Mouse (Mus musculus): ENCODE measurements at regions not wholly inside any gene's neighbourhood (a gene's known extent, or its start where the extent isn't known, plus 50 kb on each side); places are given as distances from the start of the nearest gene placed in this dataset.
"Not testable (repeated sequence)": the region's sequence is repeated elsewhere in the genome, so short reads cannot be mapped to it uniquely, and the experiment has no call there.

DNA sequence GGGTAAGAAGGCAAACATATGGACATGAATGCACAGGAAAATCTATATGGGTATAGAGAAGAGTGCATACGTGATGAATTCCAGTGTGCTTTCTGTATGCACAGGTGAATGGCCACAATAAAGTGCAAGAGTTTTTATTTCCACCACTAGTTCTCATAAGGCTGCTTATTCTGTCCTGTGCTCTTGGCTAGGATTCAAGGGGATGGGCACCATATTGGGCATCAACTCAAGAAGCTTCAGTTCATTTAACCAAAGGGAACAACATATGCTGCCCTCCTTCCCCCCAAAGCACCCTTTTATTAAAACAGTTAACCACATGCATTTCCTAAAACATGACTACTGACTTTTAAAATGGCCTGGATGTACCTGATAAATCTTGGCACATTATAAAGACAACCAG, 356.2 kb downstream of the Fut8 start:
- DNase-seq = no peak

DNA sequence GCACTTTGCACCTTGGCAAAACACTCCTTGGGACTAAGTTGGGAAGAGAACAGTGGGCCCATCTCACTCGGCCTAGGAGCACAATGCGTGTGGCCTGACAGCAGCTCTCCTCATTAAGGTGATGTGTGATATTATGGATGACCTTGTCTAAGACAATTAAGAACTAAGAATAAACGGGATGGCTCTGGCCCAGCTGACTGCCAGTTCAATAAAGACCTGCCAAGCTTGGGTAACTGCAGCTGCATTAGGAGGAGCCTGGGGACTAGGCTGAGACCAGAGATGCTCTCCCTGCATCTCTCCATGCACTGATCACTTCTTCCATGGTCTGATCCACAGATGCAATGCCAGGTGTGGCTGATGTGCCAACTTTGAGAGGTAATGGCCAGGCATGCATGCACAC, 356.7 kb downstream of the Fut8 start:
- DNase-seq = no peak

DNA sequence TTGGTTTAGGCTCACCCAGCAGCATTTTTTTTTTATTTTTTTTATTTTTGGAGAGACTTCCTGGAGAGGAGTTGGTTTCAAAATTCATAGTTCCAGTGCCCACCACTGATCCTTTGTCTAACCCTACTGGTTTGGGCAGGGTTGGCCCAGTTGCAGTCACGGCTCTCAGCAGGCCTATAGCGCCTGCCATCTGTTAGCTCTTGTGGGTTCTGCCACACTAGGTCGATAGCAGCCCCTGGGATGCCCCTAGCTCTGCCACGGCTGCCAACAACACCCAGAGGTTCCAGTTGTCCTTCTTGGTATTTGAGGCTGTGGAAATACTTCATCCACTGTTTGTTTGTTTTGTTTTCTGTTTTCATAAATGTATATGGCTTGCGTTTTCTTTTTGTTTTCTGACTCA, 357.9 kb downstream of the Fut8 start:
- no peak for DNase-seq

DNA sequence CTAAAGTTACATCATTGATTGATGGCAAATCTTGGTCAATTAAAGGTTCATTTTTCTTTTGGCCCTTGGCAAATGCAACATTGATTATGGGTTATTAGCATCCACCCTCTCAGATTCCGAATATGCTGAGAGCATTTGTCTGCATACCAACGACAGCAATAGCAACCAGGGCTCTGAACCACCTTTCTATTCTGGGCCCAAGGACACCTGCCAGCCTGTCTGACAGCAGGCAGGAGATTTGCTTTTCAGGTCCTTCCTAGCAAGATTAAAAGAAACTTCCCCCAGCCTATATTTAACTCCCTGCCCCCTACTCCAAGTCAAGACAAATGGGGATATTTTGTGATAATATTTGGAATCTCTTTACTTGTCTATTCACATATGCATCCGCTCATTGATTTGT, 358.8 kb downstream of the Fut8 start:
- DNase-seq = no peak

DNA sequence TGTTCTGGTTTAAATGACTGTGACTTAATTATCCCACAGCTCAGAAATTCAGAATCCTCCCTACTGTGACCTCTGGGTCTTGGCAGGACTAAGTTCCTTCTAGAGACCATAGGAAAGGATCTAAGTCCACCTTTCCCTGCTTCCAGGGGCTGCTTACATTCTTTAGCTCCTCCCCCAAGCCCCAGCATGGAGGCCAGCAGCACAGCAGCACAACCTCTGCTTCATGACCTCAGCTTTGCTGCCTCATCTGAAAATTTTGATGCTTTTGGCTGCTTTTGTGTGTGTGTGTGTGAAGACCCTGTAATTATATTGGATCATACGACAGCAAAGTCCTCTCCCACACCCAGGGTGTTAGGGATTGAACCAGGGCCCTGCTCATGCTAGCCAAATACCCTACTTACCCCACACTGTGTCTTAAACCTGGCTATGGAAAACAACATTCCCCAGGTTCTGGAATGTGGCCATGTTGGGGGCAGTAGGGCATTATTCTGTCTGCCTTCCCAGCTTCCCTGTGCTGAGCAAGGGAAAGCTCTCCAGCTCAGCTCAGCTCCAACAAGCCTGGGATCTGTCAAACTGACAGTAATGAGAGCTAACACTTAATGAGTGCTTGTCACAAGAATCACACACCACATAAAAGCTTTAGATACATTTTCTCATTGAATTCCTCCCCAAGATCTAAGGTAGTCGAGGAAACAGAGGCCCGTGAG, 359.9 kb downstream of the Fut8 start:
- peak; percentile 59 to 70 for DNase-seq

DNA sequence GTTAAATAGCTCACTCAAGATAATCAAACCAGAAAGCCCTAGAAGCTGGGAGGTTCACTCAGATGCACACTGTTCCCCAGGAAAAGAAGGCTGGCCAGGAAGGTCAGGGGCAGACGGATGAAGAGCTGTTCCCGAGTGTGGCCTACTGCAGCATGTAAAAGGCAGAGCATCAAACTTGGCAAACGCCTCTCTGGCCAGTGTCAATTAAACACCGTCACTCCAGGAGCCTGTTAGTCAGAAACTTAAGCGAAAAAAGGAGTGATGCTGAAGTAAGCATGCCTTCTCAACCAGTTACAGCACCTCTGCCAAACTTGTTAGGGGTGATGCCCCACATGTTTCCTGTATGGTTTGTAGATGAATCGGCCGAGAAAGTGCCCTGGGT, 360.4 kb downstream of the Fut8 start:
- peak; percentile 6 to 33 for DNase-seq

DNA sequence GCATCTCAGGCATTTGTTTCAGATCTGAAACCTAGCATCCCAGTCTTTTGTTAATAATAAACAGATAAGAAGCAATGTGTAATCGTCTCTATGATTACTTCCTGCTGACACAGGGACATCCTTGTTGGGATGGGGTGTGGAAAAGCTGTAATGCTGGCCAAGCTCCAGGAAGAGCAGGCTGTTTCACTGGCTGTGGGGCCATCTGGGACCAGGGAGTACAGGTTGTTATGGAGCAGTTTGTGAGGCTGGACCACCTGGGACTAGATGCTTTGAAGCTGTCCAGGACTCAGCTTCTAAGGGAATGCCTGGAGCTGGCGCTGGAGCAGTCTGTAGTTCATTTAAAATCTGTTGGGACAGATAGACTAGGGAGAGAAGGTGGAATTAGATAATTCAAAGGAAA, 361.5 kb downstream of the Fut8 start:
- DNase-seq = peak; percentile 11 to 29

DNA sequence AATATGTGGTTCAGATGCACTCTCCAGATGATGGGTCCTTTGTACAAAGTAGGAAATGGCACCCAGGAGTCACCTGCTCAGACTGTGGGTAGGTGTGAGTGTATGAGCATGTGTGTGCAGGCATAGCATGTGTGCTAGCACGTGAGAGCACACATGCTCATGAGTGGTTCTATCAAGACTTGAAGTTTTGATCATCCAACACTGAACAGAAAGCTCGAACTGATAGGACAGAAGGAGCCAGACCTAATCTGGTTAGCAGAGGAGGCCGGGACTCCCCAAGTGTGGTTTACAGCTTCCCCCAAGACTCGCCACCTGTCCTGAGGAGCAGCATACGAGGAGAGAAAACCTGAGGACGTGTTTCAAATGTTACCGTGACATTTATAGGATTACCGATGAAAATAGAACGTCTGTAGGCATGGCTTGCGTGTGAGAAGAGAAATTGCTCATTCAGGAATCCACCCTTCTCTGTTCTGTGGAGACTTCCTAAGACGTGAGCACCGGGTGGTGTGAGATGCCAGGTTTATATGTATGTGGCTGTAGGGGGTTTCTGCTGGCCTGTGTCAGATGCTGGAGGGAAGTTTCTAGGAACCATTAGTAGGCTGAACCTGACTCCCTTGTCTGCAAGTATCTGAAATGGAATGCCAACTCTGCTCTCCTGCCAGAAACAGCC, 366.0 kb downstream of the Fut8 start:
- no peak for DNase-seq

DNA sequence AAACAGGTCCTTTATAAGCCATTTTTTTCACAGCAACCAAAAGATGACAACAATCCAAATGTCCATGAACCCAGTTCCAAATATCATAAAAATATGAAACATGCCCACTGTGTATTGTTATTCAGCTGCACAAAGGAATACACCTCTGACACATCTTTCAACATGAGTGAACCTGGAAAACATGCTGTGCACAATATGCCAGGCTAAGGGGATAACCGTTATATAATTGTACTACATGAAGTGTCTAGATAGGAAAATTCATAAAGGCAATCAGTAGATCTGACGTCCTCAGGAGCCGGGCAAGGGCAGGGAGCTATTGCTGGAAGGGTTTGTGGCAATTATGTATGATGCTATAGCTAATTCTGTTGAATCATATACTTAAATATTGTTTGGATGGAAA, 379.6 kb downstream of the Fut8 start:
- DNase-seq = no peak

DNA sequence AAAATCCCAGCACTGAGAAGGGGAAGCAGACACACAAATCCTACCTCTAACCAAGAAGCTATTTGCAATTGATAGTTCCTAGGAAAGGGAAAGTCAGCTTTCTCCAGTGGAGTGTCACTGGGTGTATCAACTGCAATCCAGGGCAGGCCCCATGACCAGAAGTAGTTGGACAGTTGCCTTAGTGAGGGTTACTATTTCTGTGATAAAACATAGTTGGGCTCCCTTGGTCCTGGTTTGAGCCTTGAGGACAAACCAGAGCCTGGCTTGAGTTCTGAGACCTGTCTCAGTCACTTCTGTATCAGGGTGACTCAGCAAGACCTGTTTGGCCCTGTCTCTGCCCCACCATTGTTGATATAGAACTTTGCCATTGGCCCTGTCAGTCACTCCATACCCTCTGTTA, 384.3 kb downstream of the Fut8 start:
- DNase-seq = no peak

DNA sequence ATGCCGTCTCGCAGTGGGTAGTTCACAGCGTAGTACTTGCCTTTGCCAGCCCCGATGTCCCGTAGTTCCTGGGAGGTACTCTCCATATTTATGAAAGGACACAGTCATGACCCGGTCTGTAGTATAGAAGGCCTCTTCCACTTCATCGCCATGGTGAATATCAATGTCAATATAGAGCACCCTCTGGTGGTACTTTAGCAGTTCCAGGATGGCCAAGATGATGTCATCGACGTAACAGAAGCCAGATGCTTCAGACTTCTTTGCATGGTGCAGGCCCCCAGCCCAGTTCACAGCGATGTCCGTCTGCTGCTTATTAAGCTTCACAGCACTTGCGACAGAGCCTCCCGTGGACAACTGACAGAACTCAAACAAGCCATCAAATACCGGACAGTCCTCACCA, 386.4 kb downstream of the Fut8 start:
- DNase-seq = not testable (repeated sequence)

DNA sequence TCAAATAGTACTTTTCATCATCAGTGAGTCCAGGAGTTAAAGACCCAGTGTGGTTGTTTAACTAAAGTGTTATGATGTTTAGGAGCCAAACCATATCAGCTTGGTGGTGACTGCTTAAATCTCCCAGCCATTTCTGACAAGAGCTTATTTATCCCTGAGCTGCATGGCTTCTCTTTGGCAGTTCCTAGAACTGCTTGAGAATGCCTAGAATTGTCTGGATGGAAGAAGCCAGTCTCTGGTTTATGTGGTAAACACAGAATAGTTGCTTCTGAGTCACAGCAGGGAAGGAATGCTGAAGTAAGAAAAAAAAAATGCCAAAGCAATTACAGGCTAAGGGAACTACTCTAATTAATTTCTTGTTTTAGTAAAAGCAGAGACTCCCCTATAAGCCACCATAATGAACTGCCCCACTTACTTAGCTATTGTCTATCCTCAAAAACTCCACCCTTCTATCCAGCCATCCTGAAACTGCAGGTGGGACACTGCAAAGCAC, 390.5 kb downstream of the Fut8 start:
- DNase-seq = no peak

DNA sequence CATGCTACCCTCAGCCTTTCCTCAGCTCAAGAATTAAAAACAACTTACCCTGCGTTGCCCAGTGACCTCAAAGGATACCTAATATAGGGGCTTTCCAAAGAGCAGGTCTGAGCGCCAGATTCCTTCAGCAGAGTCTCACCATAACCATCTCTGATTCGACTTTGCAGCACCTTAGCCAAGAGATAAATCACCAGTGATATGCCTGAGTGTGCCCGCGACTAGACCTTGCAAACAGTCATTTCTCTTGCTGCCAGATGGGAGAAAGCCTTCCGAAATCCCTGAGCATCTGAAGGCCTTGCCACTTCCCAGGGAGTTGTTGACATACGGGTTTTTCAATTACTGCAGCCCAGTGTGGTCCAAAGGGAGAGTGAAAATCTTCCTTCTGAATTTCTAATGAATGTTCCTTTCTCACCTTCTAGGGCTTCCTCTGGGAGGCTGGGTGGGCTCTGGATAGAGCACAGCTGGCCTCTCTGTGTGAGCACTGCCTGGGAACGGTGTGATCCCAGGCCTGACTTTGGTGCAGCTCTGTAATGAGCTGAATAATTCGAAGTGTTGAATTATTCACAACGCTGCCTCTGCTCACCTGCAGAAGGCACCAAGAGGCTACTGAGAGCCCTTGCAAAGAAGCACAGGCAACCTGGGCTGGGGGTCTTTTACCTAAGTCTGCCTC, 396.2 kb downstream of the Fut8 start:
- DNase-seq = no peak

DNA sequence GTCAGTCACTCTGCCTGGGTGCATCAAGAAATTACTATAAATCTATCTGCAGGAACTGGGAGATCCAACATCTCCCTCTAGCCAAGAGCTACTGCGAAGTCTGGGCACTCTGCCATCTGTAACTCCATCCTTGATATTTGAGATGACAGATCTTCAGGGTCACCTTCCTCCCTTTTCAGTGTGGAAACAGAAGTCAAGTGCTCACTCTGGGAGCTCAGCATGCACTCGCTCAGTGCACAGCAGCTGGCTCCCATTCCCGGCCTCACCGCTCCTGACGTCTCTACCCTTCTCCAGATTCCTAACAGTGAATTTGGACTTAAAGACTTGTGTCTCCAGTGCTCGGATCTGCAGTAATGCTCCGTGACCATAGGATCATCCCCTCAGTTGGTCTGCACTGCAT, 400.3 kb downstream of the Fut8 start:
- DNase-seq = peak; percentile 58 to 65

DNA sequence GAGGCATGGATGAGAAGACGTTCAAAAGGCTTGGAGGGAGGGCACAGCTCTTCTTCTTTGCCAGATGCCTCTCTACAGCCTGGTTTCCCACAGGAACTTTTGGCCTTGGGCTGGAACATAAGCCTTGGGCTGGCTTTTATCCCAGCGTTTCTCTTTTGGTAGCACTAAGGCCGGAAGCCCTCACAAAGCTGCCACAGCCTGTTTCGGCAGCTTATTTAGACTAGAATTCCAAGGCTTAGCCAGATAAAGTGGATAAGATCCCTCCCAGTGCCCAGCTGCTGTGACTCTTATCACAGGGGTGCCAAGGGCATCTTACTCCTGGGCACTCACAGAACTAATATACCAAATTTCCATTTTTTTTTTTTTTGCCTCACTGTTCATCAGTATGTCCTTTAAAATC, 404.4 kb downstream of the Fut8 start:
- DNase-seq = no peak

DNA sequence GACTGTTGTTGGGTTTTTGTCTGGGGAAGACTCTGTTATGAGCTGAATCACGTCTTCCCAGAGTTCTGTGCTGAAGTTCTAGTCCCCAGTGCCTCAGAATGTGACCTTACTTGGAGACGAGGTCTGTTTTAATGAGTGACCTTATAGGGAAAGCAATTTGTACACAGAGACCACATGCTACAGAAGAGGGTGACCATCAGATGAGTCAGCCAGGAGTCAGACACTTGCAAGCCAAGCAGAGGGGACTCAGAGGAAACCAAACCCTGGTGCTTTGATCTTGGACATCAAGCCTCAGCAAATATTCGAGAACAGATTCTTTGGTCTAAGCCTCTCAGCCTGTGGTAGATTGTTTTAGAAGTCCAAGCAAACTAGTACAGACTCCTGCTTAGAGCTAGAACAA, 409.9 kb downstream of the Fut8 start:
- DNase-seq = no peak

DNA sequence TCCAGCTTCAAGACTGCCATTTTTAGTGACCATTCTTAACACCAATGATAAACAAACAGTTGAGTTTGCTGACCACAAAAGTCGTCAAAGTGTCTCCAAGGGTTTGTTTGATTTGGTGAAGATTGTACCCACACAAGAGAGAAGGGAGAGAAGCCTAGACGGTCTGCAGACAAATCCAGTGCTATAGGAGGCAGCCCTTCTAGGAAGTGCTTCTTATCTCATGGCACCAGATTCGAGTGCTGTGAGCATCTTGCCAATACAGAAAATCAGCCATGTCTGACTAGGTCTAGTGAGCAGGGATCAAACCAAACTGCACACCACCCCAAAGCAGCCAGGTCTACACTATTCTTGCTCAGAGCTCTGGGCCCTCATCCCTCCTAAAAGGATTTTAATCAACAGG, 416.4 kb downstream of the Fut8 start:
- no peak for DNase-seq

DNA sequence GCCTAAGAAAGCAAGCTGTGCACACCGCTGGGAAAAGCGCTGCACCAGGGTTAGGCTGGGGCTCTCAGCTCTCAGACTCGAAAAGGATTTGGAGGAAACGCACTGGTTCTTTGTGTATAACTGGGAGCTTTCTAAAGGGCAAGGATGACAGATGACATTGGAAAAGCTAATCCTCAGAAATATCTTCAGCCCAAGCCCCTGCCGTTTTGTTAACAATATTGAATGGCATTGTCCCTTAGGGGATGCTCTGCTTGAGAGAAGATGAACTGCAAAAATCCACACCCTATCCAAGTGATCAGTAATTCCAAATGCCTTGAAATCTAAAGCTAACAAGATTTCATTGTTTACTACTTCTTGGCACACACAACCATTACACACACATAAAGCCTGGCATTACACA, 419.1 kb downstream of the Fut8 start:
- no peak for DNase-seq

DNA sequence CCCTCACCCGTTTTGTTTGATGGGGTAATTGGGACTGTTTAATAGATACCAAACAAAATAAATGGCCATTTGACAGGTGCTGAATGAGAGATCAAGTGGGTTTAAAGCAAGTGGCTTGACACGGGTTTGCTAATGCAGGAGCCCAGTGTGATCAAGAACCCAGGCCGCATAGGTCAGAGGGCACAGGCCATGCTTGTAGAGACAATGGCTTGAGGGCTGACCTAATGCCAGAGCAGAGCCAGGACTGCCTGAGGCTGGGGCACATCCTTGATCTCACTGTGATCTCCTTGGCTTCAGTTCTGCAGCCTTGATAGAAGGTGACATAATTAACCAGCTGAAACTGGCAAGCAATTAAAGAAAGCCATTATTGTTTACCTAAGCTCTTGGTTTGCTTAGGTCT, 420.0 kb downstream of the Fut8 start:
- no peak for DNase-seq

DNA sequence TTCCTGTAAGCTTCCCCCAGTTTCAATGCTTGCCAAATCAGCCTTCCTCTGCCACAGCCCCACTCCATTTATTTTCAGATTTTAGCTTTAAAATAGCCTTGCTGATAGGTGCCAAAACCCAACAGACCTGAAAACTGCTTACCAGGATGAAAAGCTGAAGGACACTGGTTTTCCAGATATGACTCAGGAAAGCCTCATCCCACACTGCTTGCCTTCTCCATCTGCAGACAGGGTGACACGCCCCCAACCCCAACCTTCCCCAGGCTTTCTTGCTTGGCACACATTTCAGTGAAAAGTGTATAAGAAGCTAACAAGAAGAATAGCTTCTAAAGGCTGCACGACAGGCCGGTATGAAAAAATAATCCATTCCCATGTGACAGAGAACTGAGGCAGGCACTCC, 425.3 kb downstream of the Fut8 start:
- no peak for DNase-seq

DNA sequence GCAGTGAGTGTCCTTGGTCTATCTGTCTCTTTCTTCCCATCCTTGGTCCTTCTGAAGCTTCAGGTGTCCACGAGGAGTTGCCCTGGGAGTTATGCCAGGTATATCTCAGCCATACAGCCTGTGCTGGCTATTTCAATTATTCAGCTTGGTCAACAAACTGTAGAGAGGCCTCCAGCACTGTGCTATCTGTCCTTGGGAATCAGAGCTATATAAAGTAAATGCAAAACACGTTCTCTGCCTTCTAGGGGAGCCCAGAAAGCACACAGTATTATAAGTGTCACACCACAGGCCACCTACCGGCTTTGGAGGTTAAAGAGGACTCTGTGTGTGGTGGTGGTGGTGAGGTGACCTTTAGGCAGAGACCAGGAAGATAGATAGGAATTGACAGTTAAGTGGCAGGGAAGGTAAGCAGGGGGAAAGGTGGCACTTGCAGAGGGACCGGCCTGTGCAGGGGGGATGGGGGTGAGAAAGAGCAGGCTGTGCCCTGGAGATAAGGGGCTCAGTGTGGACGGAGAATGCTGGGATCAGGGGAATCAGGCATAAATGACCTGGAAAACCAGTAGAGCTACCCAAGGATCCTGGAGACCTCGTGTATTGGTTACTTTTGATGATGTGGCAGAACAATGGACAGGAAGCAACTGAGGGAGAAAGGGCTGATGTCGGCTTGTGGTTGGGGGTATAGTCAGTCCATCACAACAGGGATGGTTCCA, 425.9 kb downstream of the Fut8 start:
- no peak for DNase-seq

DNA sequence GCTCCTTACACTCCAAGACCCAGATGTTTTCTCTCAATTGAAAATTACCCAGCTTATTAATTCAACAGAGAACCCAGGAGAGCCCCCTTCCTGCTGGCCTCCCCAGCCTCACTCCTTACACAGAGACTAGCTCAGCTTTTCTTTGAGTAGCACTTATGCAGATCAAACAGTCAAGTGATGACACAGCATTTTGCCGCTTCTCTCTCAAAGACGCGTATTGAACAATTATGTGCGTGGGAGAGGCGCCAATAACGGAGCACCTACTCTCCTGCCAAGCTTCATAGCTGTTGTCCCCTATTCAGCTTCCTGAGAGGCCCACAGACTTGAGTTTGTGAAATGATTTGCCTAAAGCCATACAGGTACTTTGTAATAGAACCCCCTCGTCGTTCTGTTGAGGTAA, 428.5 kb downstream of the Fut8 start:
- DNase-seq = no peak

DNA sequence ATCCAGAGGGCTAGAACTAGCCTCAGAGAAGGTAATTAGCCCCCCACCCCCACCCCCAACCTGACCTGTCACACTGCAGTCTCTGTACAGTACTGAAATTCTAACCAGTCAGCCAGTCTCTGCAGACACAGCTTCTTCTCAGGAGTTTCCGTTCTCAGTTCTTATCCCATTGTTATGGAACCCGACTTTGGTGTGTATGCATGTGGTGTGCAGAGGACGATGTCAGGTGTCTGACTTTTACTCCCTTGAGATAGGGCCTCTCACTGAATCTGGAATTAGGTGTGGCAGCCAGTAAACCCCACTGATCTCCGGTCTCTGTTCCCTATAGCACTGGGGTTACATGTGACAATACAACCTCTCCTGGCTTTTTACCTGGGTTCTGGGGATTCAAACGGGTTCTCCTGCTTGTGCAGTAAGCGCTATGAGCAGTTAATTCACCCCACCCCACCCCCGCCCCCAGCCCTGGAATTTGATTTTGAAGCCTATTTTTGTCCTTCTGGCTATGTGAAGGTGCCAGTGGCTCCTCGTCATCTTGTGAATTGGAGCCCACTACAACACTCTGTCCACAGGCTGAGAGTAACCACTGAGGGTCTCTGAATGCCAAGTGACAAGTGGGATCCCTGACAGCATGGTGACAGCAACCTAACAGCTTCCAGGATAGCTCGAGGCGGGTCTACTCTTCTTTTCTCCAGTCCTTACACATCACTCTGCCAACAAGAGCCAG, 429.4 kb downstream of the Fut8 start:
- no peak for DNase-seq

Measured in kidney, postnatal 4 days (tissue).